Mouse (Mus musculus) C2C12 (cell line): ENCODE data around the gene Ddx51.

Experiments
- CEBPB ChIP-seq: IDR thresholded peaks from one replicate; pipeline ENCODE4 v1.6.1; 2011; ENCODE audit warnings: low read depth, mild to moderate bottlenecking, control low read depth, moderate library complexity
- CTCF ChIP-seq: IDR thresholded peaks from one replicate; pipeline ENCODE4 v1.5.1; 2011; ENCODE audit not compliant: control insufficient read depth, insufficient read depth, insufficient read length
- MAX ChIP-seq: IDR thresholded peaks from one replicate; pipeline ENCODE4 v1.6.1; 2011; ENCODE audit warnings: mild to moderate bottlenecking, control low read depth
- MYOG ChIP-seq: IDR thresholded peaks from one replicate; pipeline ENCODE4 v1.6.1; 2011; ENCODE audit not compliant: control insufficient read depth, insufficient read length; ENCODE audit errors: extremely low read depth
- USF1 ChIP-seq: IDR thresholded peaks from one replicate; pipeline ENCODE4 v1.6.1; 2011; ENCODE audit warnings: low read depth, mild to moderate bottlenecking, control low read depth, moderate library complexity

DNA sequence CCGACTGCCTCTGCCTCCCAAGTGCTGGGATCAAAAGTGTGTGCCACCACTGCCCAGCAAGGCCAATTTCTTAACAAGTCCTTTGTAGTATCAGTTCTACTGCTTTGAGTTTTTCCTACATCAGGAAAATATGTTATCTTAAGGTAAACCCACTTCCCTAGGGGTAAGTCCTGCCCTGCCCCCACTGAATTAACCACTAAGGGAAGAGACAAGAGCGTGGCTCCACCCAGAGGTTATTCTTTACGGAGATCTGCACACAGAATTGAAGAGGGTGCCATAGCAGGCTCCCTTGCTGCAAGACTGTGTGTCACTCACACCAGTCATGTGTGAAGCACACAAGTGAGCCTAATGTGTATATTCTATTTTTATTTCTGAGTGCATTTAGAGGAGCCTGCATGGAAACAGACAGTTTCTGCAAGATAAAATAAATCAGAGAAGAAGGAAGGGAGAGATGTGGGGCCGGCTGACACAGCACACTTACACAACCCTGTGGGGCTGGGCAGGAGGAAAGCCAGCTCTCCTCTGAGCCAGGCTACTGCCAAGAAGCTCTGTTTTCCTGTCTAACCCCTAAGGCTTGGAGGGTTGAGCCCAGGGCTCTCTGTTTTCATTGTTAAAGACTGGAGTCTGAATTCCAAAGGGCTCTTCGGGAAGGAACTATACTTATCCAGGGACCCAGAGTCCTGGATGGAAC, 47.6 kb upstream of the Ddx51 start:
- TF ChIP-seq CTCF (no peak), MAX (no peak), CEBPB (no peak), USF1 (no peak), MYOG (no peak)
